Mouse (Mus musculus) spleen, adult 2 months (tissue): Measurements from ENCODE around the gene D030056L22Rik.

Source experiments
- CTCF ChIP-seq: fragments of 200-500 bp; IDR thresholded peaks from 2 replicates; pipeline ENCODE4 v1.5.1; 2011; ENCODE audit warnings: mild to moderate bottlenecking, inconsistent platforms; ENCODE audit not compliant: insufficient read depth, insufficient read length, insufficient replicate concordance; ENCODE audit errors: extremely low read depth
- POLR2A ChIP-seq: fragments of 200-500 bp; IDR thresholded peaks from 2 replicates; pipeline ENCODE4 v1.6.1; 2011; ENCODE audit warnings: low read depth, low read length, inconsistent platforms

- TF ChIP-seq CTCF (no peak), POLR2A (no peak)
Observed at GRCm38 (mm10) chr19:18692768-18693167, 20.2 kb upstream of the D030056L22Rik start.
